Mouse (Mus musculus): ENCODE data around the gene Nipsnap3a. TPM values are rescaled to one million over a fixed set of nuclear protein-coding genes. Genes with fewer than 3 reads are reported as not detected.
A peak's percentile ranks its signal among the peaks of the same experiment; 100 is the strongest.

The Nipsnap3a gene
- not detected in 2 replicates for total RNA-seq (2014; rRNA removed)
- polyA plus RNA-seq (2015; fragmentation: Nextera tagmentation; extraction: Ambion mirVana): not detected in 2 replicates

DNA sequence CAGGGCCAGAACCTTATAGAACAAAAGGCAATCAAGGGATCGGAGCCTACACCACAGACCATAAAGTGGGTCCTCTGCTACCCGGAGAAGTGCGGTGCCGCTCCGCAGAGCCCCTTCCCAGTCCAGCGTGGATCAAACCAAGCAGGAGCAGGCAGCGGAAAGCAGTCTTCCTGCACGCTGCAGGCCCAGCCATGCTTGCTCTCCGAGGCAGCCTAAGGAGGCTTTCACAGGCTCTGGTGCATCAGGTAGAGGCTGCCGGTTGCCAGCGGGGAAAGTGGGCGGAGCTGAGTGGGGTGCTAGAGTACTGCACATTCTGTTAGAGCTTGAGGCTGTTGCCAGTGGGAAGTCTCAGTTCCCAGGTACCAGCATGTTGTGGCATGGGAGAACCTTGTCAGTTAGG, at the start of gene Nipsnap3a:
TSS of gene Nipsnap3a (plus strand) at position 25 of the 400 bp plus-strand sequence.
- TF ChIP-seq CTCF (IDR thresholded peaks at IDR 0.05; ENCODE audit: low read depth): no peak
- DNase-seq (no peak), ATAC-seq (peak; percentile 43)
- no peaks in the 10 kb centered on the region for H3K27me3 ChIP-seq (ENCODE audit: insufficient read depth, low read length)
- 24% methylated on average over 12 of the region's 12 CpGs for WGBS
- H3K4me2 ChIP-seq (ENCODE audit: low read depth): no peak within 1 kb of the TSS
- H3K9ac ChIP-seq: no peak within 1 kb of the TSS
- no peak within 1 kb of the TSS for H3K27ac ChIP-seq (ENCODE audit: low read depth, low read length)
- H3K9me3 ChIP-seq (ENCODE audit: low read length): no peaks in the 10 kb centered on the region
- no peak within 1 kb of the TSS for H3K4me3 ChIP-seq (ENCODE audit: low read depth, low read length)
- no peaks in the 10 kb centered on the region for H3K36me3 ChIP-seq (ENCODE audit: insufficient read depth)
- no peaks in the 10 kb centered on the region for H3K4me1 ChIP-seq (ENCODE audit: insufficient read depth)

DNA sequence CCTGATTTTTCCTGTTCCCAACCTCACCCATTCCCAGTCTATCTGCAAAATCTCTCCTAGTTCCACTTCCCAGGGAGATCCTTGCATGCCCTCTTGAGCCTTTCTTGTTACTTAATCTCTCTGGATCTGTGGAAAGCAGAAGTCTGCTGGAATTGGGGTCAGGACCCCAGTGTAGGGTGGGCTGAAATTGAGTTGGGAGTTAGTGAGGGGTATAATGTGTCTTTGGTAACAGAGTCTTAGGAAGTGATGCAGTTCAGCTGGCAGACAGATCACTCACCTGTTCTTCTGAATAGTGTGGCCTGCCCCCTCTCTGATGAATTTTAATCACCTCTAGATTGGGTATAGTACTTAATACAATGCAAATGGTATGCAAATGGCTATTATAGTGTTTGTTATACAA, 42.4 kb upstream of the Nipsnap3a start:
- Histone ChIP-seq H3K36me3 (ENCODE audit: insufficient read depth) (no peaks in the 10 kb centered on the region), H3K27ac (ENCODE audit: low read depth, low read length) (no peak overlapping the region), H3K4me1 (ENCODE audit: insufficient read depth) (no peaks in the 10 kb centered on the region), H3K9me3 (ENCODE audit: low read length) (no peaks in the 10 kb centered on the region), H3K4me2 (ENCODE audit: low read depth) (no peak overlapping the region), H3K9ac (no peak overlapping the region), H3K4me3 (ENCODE audit: low read depth, low read length) (no peak overlapping the region), H3K27me3 (ENCODE audit: insufficient read depth, low read length) (no peaks in the 10 kb centered on the region)
- no peak for TF ChIP-seq CTCF (IDR thresholded peaks at IDR 0.05; ENCODE audit: low read depth)
- DNase-seq (no peak), ATAC-seq (no peak)

DNA sequence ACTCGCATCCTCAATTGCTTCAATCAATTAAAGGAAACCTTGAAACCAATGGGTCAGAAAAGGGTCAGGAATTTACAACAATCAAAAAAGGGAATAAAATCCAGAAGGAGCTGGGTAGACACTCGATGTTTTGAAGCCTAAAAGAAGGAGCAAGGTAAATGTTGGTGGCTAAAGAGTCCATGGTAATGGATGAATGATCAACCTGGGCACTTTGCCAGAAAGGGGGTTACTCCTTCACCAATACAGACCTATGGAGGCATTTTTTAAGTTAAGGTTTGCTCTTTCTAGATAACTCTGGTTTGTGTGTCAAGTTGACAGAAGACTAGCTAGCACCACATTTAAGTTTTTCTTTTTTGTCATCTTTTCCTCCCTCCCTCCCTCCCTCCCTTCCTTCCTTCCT, 40.1 kb upstream of the Nipsnap3a start:
- no peak for TF ChIP-seq CTCF (IDR thresholded peaks at IDR 0.05; ENCODE audit: low read depth)
- DNase-seq (no peak), ATAC-seq (no peak)
- Histone ChIP-seq H3K36me3 (ENCODE audit: insufficient read depth) (no peaks in the 10 kb centered on the region), H3K4me3 (ENCODE audit: low read depth, low read length) (no peak overlapping the region), H3K4me1 (ENCODE audit: insufficient read depth) (no peaks in the 10 kb centered on the region), H3K9ac (no peak overlapping the region), H3K27me3 (ENCODE audit: insufficient read depth, low read length) (no peaks in the 10 kb centered on the region), H3K4me2 (ENCODE audit: low read depth) (no peak overlapping the region), H3K9me3 (ENCODE audit: low read length) (no peaks in the 10 kb centered on the region), H3K27ac (ENCODE audit: low read depth, low read length) (no peak overlapping the region)
- WGBS: 82% methylated on average over 2 of the region's 2 CpGs

DNA sequence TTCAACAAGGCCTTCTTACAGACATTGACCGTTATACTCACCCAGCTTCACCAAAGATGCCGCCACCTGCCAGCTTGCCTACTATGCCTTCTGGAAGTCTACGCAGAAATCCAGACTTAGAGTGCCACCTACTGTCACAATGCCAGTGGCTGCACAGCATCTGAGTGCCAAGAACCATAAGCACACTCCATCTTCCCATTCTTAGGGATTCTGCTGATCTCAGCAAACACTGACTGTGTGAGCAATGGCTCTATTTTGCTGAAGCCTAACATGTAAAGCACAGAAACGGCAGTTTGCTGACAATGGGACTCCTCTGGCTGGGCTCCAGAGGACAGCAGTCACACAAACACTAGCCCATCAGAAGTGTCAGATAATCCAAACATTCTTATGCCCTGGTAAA, 30.4 kb upstream of the Nipsnap3a start:
- H3K9ac ChIP-seq: no peak overlapping the region
- peak; percentile 69 for ATAC-seq
- H3K27ac ChIP-seq (ENCODE audit: low read depth, low read length): no peak overlapping the region
- H3K4me3 ChIP-seq (ENCODE audit: low read depth, low read length): no peak overlapping the region
- no peaks in the 10 kb centered on the region for H3K4me1 ChIP-seq (ENCODE audit: insufficient read depth)
- H3K9me3 ChIP-seq (ENCODE audit: low read length): no peaks in the 10 kb centered on the region
- no peaks in the 10 kb centered on the region for H3K36me3 ChIP-seq (ENCODE audit: insufficient read depth)
- H3K27me3 ChIP-seq (ENCODE audit: insufficient read depth, low read length): no peaks in the 10 kb centered on the region
- peak; percentile 66 for TF ChIP-seq CTCF (IDR thresholded peaks at IDR 0.05; ENCODE audit: low read depth)
- peak; percentile 74 for DNase-seq
- no peak overlapping the region for H3K4me2 ChIP-seq (ENCODE audit: low read depth)
- WGBS: 29% methylated on average over 4 of the region's 4 CpGs

DNA sequence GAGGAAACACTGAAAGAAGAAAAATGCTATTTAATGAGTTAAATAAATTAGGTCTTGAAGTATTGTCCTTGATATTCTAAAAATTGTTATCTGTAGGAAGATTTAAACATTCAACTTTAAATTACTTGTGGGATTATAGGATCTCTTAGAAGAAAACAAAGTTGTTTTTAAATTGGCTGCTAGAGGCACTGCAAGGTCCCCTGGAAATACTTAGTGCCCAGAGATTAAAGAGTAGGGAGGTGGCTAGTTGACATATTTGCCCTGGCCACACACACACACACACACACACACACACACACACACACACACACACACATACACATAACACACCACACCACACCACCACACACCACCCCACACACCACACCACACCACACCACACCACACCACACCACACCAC, 24.8 kb upstream of the Nipsnap3a start, which contains the start of gene Olfr270:
TSS of gene Olfr270 (plus strand) at position 301 of the 400 bp plus-strand sequence.
- no peak within 1 kb of the TSS for H3K4me3 ChIP-seq (ENCODE audit: low read depth, low read length)
- no peaks in the 10 kb centered on the region for H3K27me3 ChIP-seq (ENCODE audit: insufficient read depth, low read length)
- ATAC-seq: no peak
- no peak within 1 kb of the TSS for H3K27ac ChIP-seq (ENCODE audit: low read depth, low read length)
- no peaks in the 10 kb centered on the region for H3K4me1 ChIP-seq (ENCODE audit: insufficient read depth)
- no peak within 1 kb of the TSS for H3K9ac ChIP-seq
- H3K9me3 ChIP-seq (ENCODE audit: low read length): no peaks in the 10 kb centered on the region
- no peak within 1 kb of the TSS for H3K4me2 ChIP-seq (ENCODE audit: low read depth)
- no peak for TF ChIP-seq CTCF (IDR thresholded peaks at IDR 0.05; ENCODE audit: low read depth)
- DNase-seq: no peak
- no peaks in the 10 kb centered on the region for H3K36me3 ChIP-seq (ENCODE audit: insufficient read depth)

DNA sequence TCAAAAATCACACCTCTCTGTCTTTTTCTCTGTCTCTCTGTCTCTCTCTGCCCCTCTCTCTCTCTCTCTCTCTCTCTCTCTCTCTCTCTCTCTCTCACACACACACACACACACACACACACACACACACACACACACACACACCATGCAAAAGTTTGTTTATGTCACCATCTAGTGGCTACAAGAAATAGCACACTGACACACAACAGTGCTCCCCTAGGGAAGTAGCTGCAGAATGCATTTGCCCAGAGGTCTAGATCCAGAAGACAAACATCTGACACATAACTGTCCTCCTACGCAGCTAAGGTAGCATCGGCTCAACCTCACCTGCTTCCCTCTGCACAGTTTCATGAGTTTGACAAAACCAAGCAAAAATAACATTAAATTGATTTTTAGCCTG, 3.9 kb upstream of the Nipsnap3a start:
- Histone ChIP-seq H3K4me1 (ENCODE audit: insufficient read depth) (no peaks in the 10 kb centered on the region), H3K9ac (no peak overlapping the region), H3K4me2 (ENCODE audit: low read depth) (no peak overlapping the region), H3K27ac (ENCODE audit: low read depth, low read length) (no peak overlapping the region), H3K9me3 (ENCODE audit: low read length) (no peaks in the 10 kb centered on the region), H3K36me3 (ENCODE audit: insufficient read depth) (no peaks in the 10 kb centered on the region), H3K27me3 (ENCODE audit: insufficient read depth, low read length) (no peaks in the 10 kb centered on the region), H3K4me3 (ENCODE audit: low read depth, low read length) (no peak overlapping the region)
- ATAC-seq (peak; percentile 81), DNase-seq (peak; percentile 55)
- peak; percentile 80 for TF ChIP-seq CTCF (IDR thresholded peaks at IDR 0.05; ENCODE audit: low read depth)
- WGBS: 75% methylated on average over 2 of the region's 2 CpGs

DNA sequence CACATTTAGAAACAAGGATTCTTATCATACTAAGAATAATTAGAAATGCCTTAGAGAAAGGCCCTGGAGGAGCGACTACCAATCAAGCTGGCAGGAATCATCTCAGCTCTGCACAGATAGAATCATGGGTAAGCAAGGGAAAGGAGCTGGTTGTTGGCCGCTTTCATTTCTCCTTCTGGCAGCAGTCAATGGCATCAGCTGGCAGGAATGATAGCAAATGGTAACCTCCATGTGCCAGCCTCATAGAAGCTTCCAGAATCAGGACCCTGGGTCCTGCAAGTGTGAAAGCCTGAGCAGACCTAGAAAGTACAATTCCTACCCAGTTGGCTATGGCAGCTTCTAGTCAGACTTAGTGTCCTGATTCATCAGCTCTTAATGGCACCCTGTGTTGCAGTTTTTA, 2.8 kb upstream of the Nipsnap3a start:
- no peak for TF ChIP-seq CTCF (IDR thresholded peaks at IDR 0.05; ENCODE audit: low read depth)
- Histone ChIP-seq H3K27me3 (ENCODE audit: insufficient read depth, low read length) (no peaks in the 10 kb centered on the region), H3K27ac (ENCODE audit: low read depth, low read length) (no peak overlapping the region), H3K36me3 (ENCODE audit: insufficient read depth) (no peaks in the 10 kb centered on the region), H3K4me3 (ENCODE audit: low read depth, low read length) (no peak overlapping the region), H3K9me3 (ENCODE audit: low read length) (no peaks in the 10 kb centered on the region), H3K4me1 (ENCODE audit: insufficient read depth) (no peaks in the 10 kb centered on the region), H3K9ac (no peak overlapping the region), H3K4me2 (ENCODE audit: low read depth) (no peak overlapping the region)
- ATAC-seq: no peak
- 75% methylated on average over 2 of the region's 2 CpGs for WGBS
- peak; percentile 13 for DNase-seq

DNA sequence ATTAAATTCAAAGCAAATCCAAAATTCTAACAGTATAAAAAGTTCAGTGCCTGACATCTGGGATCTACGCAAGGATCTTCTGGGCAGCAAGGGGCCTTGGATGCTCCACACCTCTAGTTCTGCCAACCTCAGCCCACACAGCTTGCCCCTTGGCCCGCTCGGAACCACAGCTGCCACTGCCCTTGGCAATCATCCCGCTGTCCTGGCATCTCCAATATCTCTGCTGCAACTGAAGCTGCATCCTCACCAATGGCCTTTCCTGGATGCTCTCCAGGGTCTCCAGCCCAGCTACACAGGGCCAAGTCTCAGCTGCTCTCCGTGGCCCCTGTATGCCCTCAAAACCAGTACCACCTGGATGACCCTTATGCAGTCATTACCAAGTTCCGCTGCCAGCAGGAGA, 10.4 kb downstream of the Nipsnap3a start:
- ATAC-seq (no peak), DNase-seq (no peak)
- Histone ChIP-seq H3K4me3 (ENCODE audit: low read depth, low read length) (no peak overlapping the region), H3K4me1 (ENCODE audit: insufficient read depth) (no peaks in the 10 kb centered on the region), H3K9me3 (ENCODE audit: low read length) (no peaks in the 10 kb centered on the region), H3K9ac (no peak overlapping the region), H3K36me3 (ENCODE audit: insufficient read depth) (no peaks in the 10 kb centered on the region), H3K4me2 (ENCODE audit: low read depth) (no peak overlapping the region), H3K27me3 (ENCODE audit: insufficient read depth, low read length) (no peaks in the 10 kb centered on the region), H3K27ac (ENCODE audit: low read depth, low read length) (no peak overlapping the region)
- no peak for TF ChIP-seq CTCF (IDR thresholded peaks at IDR 0.05; ENCODE audit: low read depth)
- 89% methylated on average over 6 of the region's 6 CpGs for WGBS
